Mouse (Mus musculus): ENCODE measurements around the gene Myo1e. TPM values are rescaled to one million over a fixed set of nuclear protein-coding genes. Genes with fewer than 3 reads are reported as not detected.

The Myo1e gene
- total RNA-seq, 2 experiments from 2014 or later: 0.21 TPM; not detected in 1

DNA sequence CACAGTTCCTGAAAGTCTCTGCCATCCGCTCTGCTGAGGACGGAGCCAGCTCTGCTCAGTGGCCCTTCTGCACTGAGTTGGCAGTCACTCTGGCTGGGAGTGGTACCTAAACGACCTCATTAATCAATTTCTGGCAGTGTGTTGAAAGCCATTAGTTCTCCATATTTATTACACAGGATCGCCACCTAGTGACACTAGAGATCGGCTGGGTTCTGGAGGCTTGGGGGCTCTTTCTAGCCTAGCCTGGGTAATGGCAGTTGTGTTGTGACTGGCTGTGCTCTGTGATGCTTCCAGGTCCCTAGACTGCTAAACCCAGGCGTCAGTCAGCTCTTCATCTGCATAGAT is 185.4 kb downstream of the Myo1e start:
- ATAC-seq (replicated peaks; ENCODE audit: poor library complexity, severe bottlenecking): peak; percentile 63

DNA sequence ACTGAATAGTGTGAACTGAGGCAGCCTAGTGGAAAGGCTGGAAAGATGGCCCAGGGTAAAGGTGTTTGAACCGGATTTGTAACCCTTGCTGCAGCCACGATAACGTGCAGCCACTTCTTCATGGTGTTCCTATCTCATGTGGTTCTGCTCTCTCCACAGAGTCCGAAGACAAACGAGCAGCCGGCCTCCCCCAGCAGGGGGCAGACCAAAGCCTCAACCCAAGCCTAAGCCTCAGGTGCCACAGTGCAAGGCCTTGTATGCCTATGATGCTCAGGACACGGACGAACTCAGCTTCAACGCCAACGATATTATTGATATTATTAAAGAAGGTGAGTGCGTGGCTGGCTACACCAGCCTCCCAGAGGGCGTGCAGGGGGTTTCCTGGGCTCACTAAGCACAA is 188.5 kb downstream of the Myo1e start:
- no peak; the same call in 1 of the 2 replicates for ATAC-seq (replicated peaks; ENCODE audit: poor library complexity, severe bottlenecking)

DNA sequence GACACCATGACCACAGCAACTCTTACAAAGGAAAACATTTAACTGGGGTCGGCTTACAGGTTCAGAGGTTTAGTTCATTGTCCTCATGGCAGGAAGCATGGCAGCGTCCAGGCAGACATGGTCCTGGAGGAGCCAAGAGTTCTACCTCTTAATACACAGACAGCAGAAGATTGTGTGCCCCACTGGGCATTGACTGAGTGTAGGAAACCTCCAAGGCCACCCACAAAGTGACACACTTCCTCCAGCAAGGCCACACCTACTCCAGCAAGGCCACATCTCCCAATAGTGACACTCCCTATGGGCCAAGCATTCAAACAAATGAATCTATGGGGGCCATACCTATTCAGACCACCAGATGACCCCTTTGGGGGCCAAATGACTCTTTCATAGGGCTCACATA is 188.9 kb downstream of the Myo1e start:
- ATAC-seq (replicated peaks; ENCODE audit: poor library complexity, severe bottlenecking): no peak

DNA sequence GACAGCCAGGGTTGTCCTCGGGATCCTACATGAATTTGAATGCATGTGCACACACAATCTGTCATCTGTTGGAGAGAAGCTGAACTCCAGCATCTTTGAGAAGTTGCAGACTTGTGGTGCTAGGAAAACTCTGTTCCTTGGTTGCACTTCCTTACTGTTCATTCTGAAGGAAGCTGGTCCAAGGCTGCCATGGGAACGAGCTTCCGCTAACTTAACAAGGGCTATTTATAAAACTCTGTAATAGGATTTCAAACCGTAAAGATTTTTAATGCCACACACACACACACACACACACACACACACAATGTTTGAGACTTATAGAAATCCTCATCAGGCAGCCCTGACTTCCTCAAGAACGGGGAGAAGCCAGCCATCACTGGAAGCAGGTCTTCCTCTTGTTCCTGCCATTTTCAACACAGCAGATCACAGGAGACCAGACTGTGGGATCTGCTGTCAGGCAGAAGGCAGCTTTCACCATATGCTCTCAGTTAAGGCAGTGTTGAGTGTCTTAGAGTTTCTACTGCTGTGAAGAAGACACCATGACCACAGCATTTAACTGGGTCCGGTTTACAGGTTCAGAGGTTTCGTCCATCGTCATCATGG is 194.9 kb downstream of the Myo1e start:
- ATAC-seq (replicated peaks; ENCODE audit: poor library complexity, severe bottlenecking): no peak

DNA sequence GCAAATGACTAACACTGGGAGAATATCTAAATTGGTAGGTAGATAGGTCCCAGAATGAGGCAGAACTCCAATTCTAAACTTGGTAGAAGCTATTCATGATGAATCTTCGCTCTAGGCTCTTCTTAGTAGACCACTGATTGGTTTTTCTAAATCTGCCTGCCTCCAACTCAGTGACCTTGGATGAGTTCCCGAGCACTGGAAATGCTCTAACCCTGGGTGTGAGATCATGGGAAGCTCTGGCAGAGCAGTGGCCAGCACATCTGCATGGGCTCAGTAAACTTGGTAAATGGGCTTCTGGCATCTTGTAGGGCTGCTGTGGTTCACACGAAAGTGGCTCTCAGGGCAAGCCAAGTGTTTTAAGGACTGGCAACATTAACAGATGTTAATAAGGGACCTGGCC is 199.4 kb downstream of the Myo1e start:
- ATAC-seq (replicated peaks; ENCODE audit: poor library complexity, severe bottlenecking): no peak

DNA sequence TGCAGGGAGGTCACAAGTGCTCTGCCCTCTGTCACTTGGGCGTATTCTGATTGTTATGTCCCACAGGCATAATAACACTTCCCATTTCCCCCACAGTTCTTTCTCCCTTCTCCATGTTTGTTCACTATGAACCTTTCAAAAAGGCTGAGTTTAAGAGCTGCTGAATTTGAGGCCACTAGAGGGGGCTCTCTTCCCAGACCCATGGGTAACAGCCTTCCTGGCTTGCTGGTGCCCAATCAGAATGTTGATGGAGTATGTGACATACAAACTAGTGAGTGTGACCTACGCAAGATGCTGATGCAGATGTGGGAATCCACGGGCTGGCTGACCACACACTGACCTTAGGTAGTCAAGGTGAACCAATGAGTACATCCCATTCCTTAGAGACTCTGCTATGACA is 201.6 kb downstream of the Myo1e start:
- no peak for ATAC-seq (replicated peaks; ENCODE audit: poor library complexity, severe bottlenecking)

DNA sequence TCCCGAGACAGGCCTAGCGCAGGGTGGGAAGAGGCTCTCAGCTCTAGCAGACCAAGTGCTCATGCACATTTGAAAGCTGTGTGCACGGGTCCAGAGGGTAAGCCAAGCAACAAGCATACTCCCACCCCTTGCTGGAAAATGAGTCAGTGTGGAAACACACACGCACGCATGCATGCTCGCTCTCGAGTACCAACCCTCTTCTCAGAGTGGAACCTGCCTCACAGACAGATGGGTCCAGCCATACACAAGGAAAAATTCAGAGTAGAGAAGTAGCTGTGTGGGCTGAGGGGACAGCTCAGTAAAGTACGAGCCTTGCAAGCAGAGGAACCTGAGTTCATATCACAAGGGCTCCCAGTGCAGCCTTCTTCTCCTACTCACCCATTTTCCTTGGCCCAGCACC is 202.6 kb downstream of the Myo1e start:
- no peak for ATAC-seq (replicated peaks; ENCODE audit: poor library complexity, severe bottlenecking)

DNA sequence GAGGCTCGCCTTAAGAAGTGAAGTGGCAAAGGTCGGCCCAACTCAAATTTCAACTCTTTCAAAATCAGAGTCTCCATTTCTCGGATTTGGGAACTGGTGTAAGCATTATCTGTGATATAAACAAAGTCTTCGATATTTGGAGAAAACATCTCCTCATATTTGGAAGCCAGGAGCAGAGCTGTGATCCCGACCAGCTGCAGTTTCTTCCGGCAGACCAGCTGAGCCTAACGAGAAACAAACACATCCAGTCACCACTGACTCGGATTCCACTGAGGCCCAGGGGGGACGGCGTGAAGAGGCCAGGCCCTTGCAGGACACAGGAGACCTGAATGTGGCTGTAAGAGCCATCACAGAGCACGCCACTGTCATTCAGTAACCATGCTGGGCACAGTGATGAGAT is 203.5 kb downstream of the Myo1e start:
- ATAC-seq (replicated peaks; ENCODE audit: poor library complexity, severe bottlenecking): no peak

DNA sequence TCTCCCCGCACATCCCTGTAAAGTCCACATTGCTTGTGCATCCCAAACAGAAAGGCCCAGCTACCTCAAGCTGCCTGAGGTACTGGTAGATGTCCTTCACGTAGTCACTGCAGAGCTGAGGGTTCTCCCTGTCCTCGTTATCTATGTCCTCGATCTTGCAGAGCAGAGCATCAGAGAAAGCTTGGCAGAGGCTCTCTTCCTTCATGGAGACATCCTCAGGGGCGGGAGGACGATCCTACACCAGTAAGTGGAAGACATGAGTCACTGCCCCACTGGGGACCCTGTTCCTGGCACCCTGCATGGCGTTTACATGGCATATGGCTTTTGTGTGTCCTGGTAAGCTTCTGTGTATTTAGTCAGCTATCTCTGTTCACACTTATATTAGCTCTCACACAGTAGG is 205.9 kb downstream of the Myo1e start:
- ATAC-seq (replicated peaks; ENCODE audit: poor library complexity, severe bottlenecking): no peak

DNA sequence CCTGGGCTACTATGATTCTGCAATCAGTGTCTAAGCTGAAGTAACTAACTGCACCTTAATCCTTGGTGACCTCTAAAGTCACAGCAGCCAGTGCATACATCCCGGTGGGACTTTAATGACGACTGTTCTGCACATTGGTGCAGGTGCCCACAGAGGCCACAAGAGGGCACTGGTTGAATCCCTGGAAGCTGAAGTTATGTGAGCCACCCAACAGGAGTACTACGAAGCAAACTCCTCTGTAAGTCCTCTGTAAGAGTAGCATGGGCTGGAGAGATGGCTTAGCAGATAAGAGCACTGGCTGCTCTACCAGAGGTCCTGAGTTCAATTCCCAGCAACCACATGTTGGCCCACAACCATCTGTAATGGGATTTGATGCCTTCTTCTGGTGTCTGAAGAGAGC is 209.3 kb downstream of the Myo1e start:
- peak; percentile 48; the same call in 1 of the 2 replicates for ATAC-seq (replicated peaks; ENCODE audit: poor library complexity, severe bottlenecking)

DNA sequence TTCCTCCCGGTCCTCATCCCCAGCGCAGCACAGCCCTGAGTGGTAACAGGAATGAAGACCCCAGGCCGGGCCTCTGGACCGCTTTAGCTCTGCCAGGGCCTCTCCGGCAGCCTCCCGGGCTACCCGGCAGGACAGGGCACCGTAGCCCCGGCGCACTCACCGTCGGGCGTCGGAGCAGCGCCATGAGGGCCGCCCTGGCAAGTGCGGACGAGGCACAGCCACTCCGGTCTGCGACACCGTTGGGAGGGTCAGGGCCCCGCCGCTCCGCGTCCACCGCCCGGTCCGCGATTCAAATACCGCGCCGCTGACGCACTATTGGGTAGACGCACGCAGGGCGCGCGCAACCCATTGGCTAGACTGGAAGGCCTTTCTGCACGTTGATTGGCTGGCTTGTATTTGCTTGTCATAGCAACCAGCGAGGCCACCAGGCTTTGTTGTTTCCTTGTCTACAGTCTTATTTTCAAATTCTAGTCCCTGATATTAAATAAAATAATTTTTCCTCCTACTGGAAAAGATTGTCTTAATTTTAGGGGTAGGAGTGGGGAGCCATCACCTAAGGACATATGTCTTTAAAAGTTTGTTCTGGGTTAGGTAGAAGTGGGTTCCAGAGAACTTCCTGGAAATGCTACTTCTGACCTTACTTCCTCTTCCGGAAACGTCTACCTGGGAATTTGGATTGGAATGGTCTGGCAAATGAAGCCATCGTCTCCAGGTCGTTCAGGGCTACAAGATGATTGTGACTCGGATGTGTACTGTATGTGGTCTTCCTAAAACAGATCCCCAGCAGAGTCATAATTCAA is 214.3 kb downstream of the Myo1e start, which contains the start of gene Ccnb2:
TSS of gene Ccnb2 (minus strand) at position 291 of the 800 bp plus-strand sequence.
- ATAC-seq (replicated peaks; ENCODE audit: poor library complexity, severe bottlenecking): peak; percentile 99

DNA sequence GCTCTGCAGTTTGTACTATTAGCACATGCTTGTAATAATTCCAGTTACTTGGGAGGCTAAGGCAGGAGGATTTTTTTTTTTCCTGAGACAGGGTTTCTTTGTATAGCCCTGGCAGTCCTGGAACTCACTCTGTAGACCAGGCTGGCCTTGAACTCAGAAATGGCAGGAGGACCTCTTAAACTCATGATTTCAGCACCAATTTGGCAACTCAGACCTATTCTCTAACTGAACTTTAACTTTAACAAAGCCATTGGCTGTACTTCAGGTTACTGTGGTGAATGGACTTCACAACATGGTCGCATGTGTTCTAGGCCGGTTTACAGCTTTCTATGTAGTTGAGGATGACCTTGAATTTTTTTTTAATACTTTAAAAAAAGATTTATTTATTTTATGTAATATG is 215.5 kb downstream of the Myo1e start:
- no peak for ATAC-seq (replicated peaks; ENCODE audit: poor library complexity, severe bottlenecking)

DNA sequence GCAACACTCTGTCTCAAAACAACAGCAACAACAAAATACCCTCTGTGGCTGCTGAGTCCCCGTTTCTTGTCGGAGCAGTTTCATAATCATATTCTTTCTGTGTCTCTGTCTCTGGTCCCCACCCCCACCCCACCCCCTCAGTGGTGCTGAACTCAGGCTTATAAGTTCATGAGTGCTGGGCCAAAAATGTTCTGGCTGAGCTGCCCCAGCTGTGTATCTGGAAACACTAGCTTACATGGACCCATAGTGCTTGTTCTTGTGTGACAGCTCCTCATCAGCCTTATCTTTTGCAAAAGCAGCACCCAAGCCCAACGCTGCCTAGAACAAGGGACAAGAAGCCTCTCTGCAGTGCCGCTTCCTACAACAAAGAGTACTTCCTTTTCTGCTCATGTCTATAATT is 232.8 kb downstream of the Myo1e start:
- ATAC-seq (replicated peaks; ENCODE audit: poor library complexity, severe bottlenecking): no peak

DNA sequence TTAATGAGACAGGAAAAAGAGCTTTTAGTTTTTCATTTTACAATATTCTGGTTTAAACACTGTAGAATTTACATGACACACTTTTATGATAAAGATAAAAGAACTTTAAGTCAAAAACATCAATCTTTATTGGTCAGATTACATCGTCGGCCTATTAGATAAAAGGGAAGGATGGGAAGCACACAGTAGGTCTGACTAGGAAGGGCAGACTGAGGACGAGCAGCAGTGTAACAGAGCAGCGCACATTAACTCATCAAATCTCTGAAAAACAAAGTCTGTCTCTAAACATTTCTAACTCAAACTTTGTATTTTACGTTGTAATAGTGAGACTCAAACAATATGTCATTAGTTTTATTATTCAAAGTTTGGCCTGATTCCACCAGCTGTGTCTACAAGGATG is 241.9 kb downstream of the Myo1e start:
- no peak for ATAC-seq (replicated peaks; ENCODE audit: poor library complexity, severe bottlenecking)

Other genes starting within 250 kb of the Myo1e start
- 92.4 and 110 TPM in 2 replicates for gene Bnip2, start 217.9 kb upstream of the Myo1e start, total RNA-seq (2014; fragmentation: Nextera tagmentation)
- gene Bnip2, start 217.9 kb upstream of the Myo1e start, total RNA-seq (2017): 108 and 140 TPM in 2 replicates
- gene Gtf2a2, start 194.8 kb upstream of the Myo1e start, total RNA-seq (2014; fragmentation: Nextera tagmentation): 92.2 and 108 TPM in 2 replicates
- gene Gtf2a2, start 194.8 kb upstream of the Myo1e start, total RNA-seq (2017): 102 and 108 TPM in 2 replicates
- gene Gcnt3, start 169.3 kb upstream of the Myo1e start, total RNA-seq (2014; fragmentation: Nextera tagmentation): not detected in 2 replicates
- gene Gcnt3, start 169.3 kb upstream of the Myo1e start, total RNA-seq (2017): not detected in 2 replicates
- not detected in 2 replicates for gene Fam81a, start 64.8 kb upstream of the Myo1e start, total RNA-seq (2014; fragmentation: Nextera tagmentation)
- gene Fam81a, start 64.8 kb upstream of the Myo1e start, total RNA-seq (2017): not detected in 2 replicates
- gene Ccnb2, start 214.2 kb downstream of the Myo1e start, total RNA-seq (2014; fragmentation: Nextera tagmentation): 63.0 and 75.8 TPM in 2 replicates
- 78.5 and 83.1 TPM in 2 replicates for gene Ccnb2, start 214.2 kb downstream of the Myo1e start, total RNA-seq (2017)

All from granulocyte monocyte progenitor cell, adult 5-6 weeks (primary cell).